Mouse (Mus musculus): ENCODE results near the gene Slc16a6. TPM values are rescaled to one million over a fixed set of nuclear protein-coding genes. Genes with fewer than 3 reads are reported as not detected.

Slc16a6 gene
- 10.2 and 12.7 TPM in 2 replicates for polyA plus RNA-seq (2014; fragmentation: Nextera tagmentation; extraction: Ambion mirVana)

GRCm38 (mm10) chr11:109473171-109474085 lies at the start of gene Slc16a6, which contains the start of gene Arsg:
Gene Slc16a6, minus strand, starts transcription at chr11:109473598.
Gene Arsg, plus strand, starts transcription at chr11:109473374.
- peak within 1 kb of the TSS; percentile 96 for H3K27ac ChIP-seq (ENCODE audit: low read depth, low read length)
- under 1% methylated on average over 91 of the region's 111 CpGs for WGBS (ENCODE audit: insufficient replicate concordance)
- ATAC-seq (replicated peaks; ENCODE audit: insufficient number of reproducible peaks, low FRiP score, low TSS enrichment), result peak; percentile 90
- peaks cover 12% of the 10 kb centered on the region for H3K4me1 ChIP-seq (ENCODE audit: control insufficient read depth, insufficient read depth, low read length)
- no peaks in the 10 kb centered on the region for H3K27me3 ChIP-seq (ENCODE audit: control insufficient read depth, insufficient read depth, low read length)
- H3K4me3 ChIP-seq (ENCODE audit: low read depth, low read length), result peak within 1 kb of the TSS; percentile 82
- H3K9me3 ChIP-seq (replicated peaks; ENCODE audit: control insufficient read depth, low read length), result no peaks in the 10 kb centered on the region
- peak within 1 kb of the TSS; percentile 86 for H3K4me2 ChIP-seq
- peak within 1 kb of the TSS; percentile 94 for H3K9ac ChIP-seq (ENCODE audit: low read depth, low read length)
- no peaks in the 10 kb centered on the region for H3K36me3 ChIP-seq (ENCODE audit: control insufficient read depth, insufficient read depth, low read length)

GRCm38 (mm10) chr11:109520958-109521357 lies 47.6 kb upstream of the Slc16a6 start:
- Histone ChIP-seq H3K4me3 (ENCODE audit: low read depth, low read length) (no peak overlapping the region), H3K9ac (ENCODE audit: low read depth, low read length) (no peak overlapping the region), H3K4me2 (no peak overlapping the region), H3K9me3 (replicated peaks; ENCODE audit: control insufficient read depth, low read length) (no peaks in the 10 kb centered on the region), H3K27me3 (ENCODE audit: control insufficient read depth, insufficient read depth, low read length) (no peaks in the 10 kb centered on the region), H3K36me3 (ENCODE audit: control insufficient read depth, insufficient read depth, low read length) (no peaks in the 10 kb centered on the region), H3K4me1 (ENCODE audit: control insufficient read depth, insufficient read depth, low read length) (no peaks in the 10 kb centered on the region), H3K27ac (ENCODE audit: low read depth, low read length) (no peak overlapping the region)
- 30% methylated on average over 7 of the region's 7 CpGs for WGBS (ENCODE audit: insufficient replicate concordance)
- ATAC-seq (replicated peaks; ENCODE audit: insufficient number of reproducible peaks, low FRiP score, low TSS enrichment), result no peak

- Histone ChIP-seq H3K36me3 (ENCODE audit: control insufficient read depth, insufficient read depth, low read length) (no peaks in the 10 kb centered on the region), H3K27ac (ENCODE audit: low read depth, low read length) (no peak overlapping the region), H3K4me1 (ENCODE audit: control insufficient read depth, insufficient read depth, low read length) (no peaks in the 10 kb centered on the region), H3K9ac (ENCODE audit: low read depth, low read length) (no peak overlapping the region), H3K4me2 (no peak overlapping the region), H3K9me3 (replicated peaks; ENCODE audit: control insufficient read depth, low read length) (no peaks in the 10 kb centered on the region), H3K27me3 (ENCODE audit: control insufficient read depth, insufficient read depth, low read length) (no peaks in the 10 kb centered on the region), H3K4me3 (ENCODE audit: low read depth, low read length) (no peak overlapping the region)
- 74% methylated on average over 3 of the region's 3 CpGs for WGBS (ENCODE audit: insufficient replicate concordance)
- no peak for ATAC-seq (replicated peaks; ENCODE audit: insufficient number of reproducible peaks, low FRiP score, low TSS enrichment)
Observed at GRCm38 (mm10) chr11:109517816-109518215, 44.4 kb upstream of the Slc16a6 start.

- H3K4me2 ChIP-seq, result no peak overlapping the region
- no peak overlapping the region for H3K9ac ChIP-seq (ENCODE audit: low read depth, low read length)
- H3K9me3 ChIP-seq (replicated peaks; ENCODE audit: control insufficient read depth, low read length), result no peaks in the 10 kb centered on the region
- no peaks in the 10 kb centered on the region for H3K27me3 ChIP-seq (ENCODE audit: control insufficient read depth, insufficient read depth, low read length)
- H3K4me3 ChIP-seq (ENCODE audit: low read depth, low read length), result no peak overlapping the region
- no peak overlapping the region for H3K27ac ChIP-seq (ENCODE audit: low read depth, low read length)
- ATAC-seq (replicated peaks; ENCODE audit: insufficient number of reproducible peaks, low FRiP score, low TSS enrichment), result no peak
- H3K36me3 ChIP-seq (ENCODE audit: control insufficient read depth, insufficient read depth, low read length), result no peaks in the 10 kb centered on the region
- no peaks in the 10 kb centered on the region for H3K4me1 ChIP-seq (ENCODE audit: control insufficient read depth, insufficient read depth, low read length)
- 85% methylated on average over 11 of the region's 11 CpGs for WGBS (ENCODE audit: insufficient replicate concordance)
Observed at GRCm38 (mm10) chr11:109517330-109517729, 43.9 kb upstream of the Slc16a6 start.

GRCm38 (mm10) chr11:109514064-109514612 lies 40.7 kb upstream of the Slc16a6 start:
- H3K27ac ChIP-seq (ENCODE audit: low read depth, low read length), result no peak overlapping the region
- H3K27me3 ChIP-seq (ENCODE audit: control insufficient read depth, insufficient read depth, low read length), result no peaks in the 10 kb centered on the region
- no peaks in the 10 kb centered on the region for H3K4me1 ChIP-seq (ENCODE audit: control insufficient read depth, insufficient read depth, low read length)
- no peak overlapping the region for H3K4me3 ChIP-seq (ENCODE audit: low read depth, low read length)
- peaks cover 4% of the 10 kb centered on the region; the same call in 1 of the 2 replicates for H3K9me3 ChIP-seq (replicated peaks; ENCODE audit: control insufficient read depth, low read length)
- no peak overlapping the region for H3K9ac ChIP-seq (ENCODE audit: low read depth, low read length)
- ATAC-seq (replicated peaks; ENCODE audit: insufficient number of reproducible peaks, low FRiP score, low TSS enrichment), result no peak
- no peak overlapping the region for H3K4me2 ChIP-seq
- 74% methylated on average over 3 of the region's 3 CpGs for WGBS (ENCODE audit: insufficient replicate concordance)
- H3K36me3 ChIP-seq (ENCODE audit: control insufficient read depth, insufficient read depth, low read length), result no peaks in the 10 kb centered on the region

GRCm38 (mm10) chr11:109512995-109513675 lies 39.7 kb upstream of the Slc16a6 start:
- Histone ChIP-seq H3K36me3 (ENCODE audit: control insufficient read depth, insufficient read depth, low read length) (no peaks in the 10 kb centered on the region), H3K9me3 (replicated peaks; ENCODE audit: control insufficient read depth, low read length) (peaks cover 4% of the 10 kb centered on the region; the same call in 1 of the 2 replicates), H3K27me3 (ENCODE audit: control insufficient read depth, insufficient read depth, low read length) (no peaks in the 10 kb centered on the region), H3K9ac (ENCODE audit: low read depth, low read length) (no peak overlapping the region), H3K27ac (ENCODE audit: low read depth, low read length) (no peak overlapping the region), H3K4me2 (no peak overlapping the region), H3K4me1 (ENCODE audit: control insufficient read depth, insufficient read depth, low read length) (no peaks in the 10 kb centered on the region), H3K4me3 (ENCODE audit: low read depth, low read length) (no peak overlapping the region)
- no peak for ATAC-seq (replicated peaks; ENCODE audit: insufficient number of reproducible peaks, low FRiP score, low TSS enrichment)
- 78% methylated on average over 16 of the region's 16 CpGs for WGBS (ENCODE audit: insufficient replicate concordance)

GRCm38 (mm10) chr11:109507068-109507467 lies 33.7 kb upstream of the Slc16a6 start:
- WGBS (ENCODE audit: insufficient replicate concordance), result 59% methylated on average over 3 of the region's 3 CpGs
- Histone ChIP-seq H3K27ac (ENCODE audit: low read depth, low read length) (no peak overlapping the region), H3K4me3 (ENCODE audit: low read depth, low read length) (no peak overlapping the region), H3K4me2 (no peak overlapping the region), H3K9me3 (replicated peaks; ENCODE audit: control insufficient read depth, low read length) (peaks cover 4% of the 10 kb centered on the region; the same call in 1 of the 2 replicates), H3K27me3 (ENCODE audit: control insufficient read depth, insufficient read depth, low read length) (no peaks in the 10 kb centered on the region), H3K4me1 (ENCODE audit: control insufficient read depth, insufficient read depth, low read length) (0 out of 2 replicates have a peak, but pooled peaks cover 3% of the 10 kb centered on the region), H3K36me3 (ENCODE audit: control insufficient read depth, insufficient read depth, low read length) (no peaks in the 10 kb centered on the region), H3K9ac (ENCODE audit: low read depth, low read length) (no peak overlapping the region)
- no peak for ATAC-seq (replicated peaks; ENCODE audit: insufficient number of reproducible peaks, low FRiP score, low TSS enrichment)

GRCm38 (mm10) chr11:109505823-109506222 lies 32.4 kb upstream of the Slc16a6 start:
- H3K4me2 ChIP-seq, result no peak overlapping the region
- no peak overlapping the region for H3K27ac ChIP-seq (ENCODE audit: low read depth, low read length)
- WGBS (ENCODE audit: insufficient replicate concordance), result 83% methylated on average over 4 of the region's 4 CpGs
- no peak overlapping the region for H3K9ac ChIP-seq (ENCODE audit: low read depth, low read length)
- no peaks in the 10 kb centered on the region for H3K27me3 ChIP-seq (ENCODE audit: control insufficient read depth, insufficient read depth, low read length)
- no peak overlapping the region for H3K4me3 ChIP-seq (ENCODE audit: low read depth, low read length)
- no peaks in the 10 kb centered on the region for H3K9me3 ChIP-seq (replicated peaks; ENCODE audit: control insufficient read depth, low read length)
- no peaks in the 10 kb centered on the region for H3K36me3 ChIP-seq (ENCODE audit: control insufficient read depth, insufficient read depth, low read length)
- no peak for ATAC-seq (replicated peaks; ENCODE audit: insufficient number of reproducible peaks, low FRiP score, low TSS enrichment)
- 0 out of 2 replicates have a peak, but pooled peaks cover 3% of the 10 kb centered on the region for H3K4me1 ChIP-seq (ENCODE audit: control insufficient read depth, insufficient read depth, low read length)

Data from heart, embryonic 11.5 days (tissue).